Mouse (Mus musculus) MEL (cell line): ENCODE measurements around the gene Rhou. TPM values are rescaled to one million over a fixed set of nuclear protein-coding genes. Genes with fewer than 3 reads are reported as not detected.

Experiments used
- DNase-seq: peaks from one replicate; pipeline ENCODE4 v3.0.0; 2011; ENCODE audit warnings: low read depth, low spot score
- H3K27ac ChIP-seq: 2 replicates; pipeline ENCODE4 v1.5.1; 2012; ENCODE audit warnings: low read depth, mild to moderate bottlenecking, control low read depth, low read length, moderate library complexity; ENCODE audit not compliant: control insufficient read depth
- H3K27me3 ChIP-seq, 2 experiments: fragments of 150-350 bp in 1 of 2; sonication (generic) in 1 of 2; 2 replicates each; pipeline ENCODE4 v1.6.1; 2012; ENCODE audit warnings: low read length in 2 of 2, mild to moderate bottlenecking in 2 of 2, improper control_type of control experiment in 1 of 2, moderate library complexity in 1 of 2; ENCODE audit not compliant: insufficient read depth in 2 of 2, control insufficient read depth in 1 of 2
- H3K36me3 ChIP-seq, 2 experiments: 2 replicates each; pipeline ENCODE4 v1.6.1; 2012 to 2014; ENCODE audit warnings: low read length in 2 of 2, improper control_type of control experiment in 1 of 2, inconsistent platforms in 1 of 2, mild to moderate bottlenecking in 1 of 2; ENCODE audit not compliant: insufficient read depth in 2 of 2, control insufficient read depth in 1 of 2
- H3K4me1 ChIP-seq, 2 experiments: fragments of 150-350 bp in 1 of 2; sonication (generic) in 1 of 2; 2 replicates each; pipeline ENCODE4 v1.6.1; 2012; ENCODE audit warnings: low read length in 2 of 2, improper control_type of control experiment in 1 of 2, mild to moderate bottlenecking in 1 of 2; ENCODE audit not compliant: insufficient read depth in 2 of 2, control insufficient read depth in 1 of 2
- H3K4me3 ChIP-seq, 2 experiments: fragments of 150-350 bp in 1 of 2; sonication (generic) in 1 of 2; 2 replicates each; pipeline ENCODE4 v1.5.1; 2012; ENCODE audit warnings: low read depth in 2 of 2, low read length in 2 of 2, mild to moderate bottlenecking in 2 of 2, moderate library complexity in 2 of 2, control low read depth in 1 of 2, improper control_type of control experiment in 1 of 2; ENCODE audit not compliant: control insufficient read depth in 1 of 2, insufficient read depth in 1 of 2
- H3K79me2 ChIP-seq: 2 replicates; pipeline ENCODE4 v1.6.1; 2012; ENCODE audit warnings: mild to moderate bottlenecking, low read length, moderate library complexity; ENCODE audit not compliant: control insufficient read depth, poor library complexity, insufficient read depth
- H3K9ac ChIP-seq: 2 replicates; pipeline ENCODE4 v1.6.1; 2012; ENCODE audit warnings: low read depth, mild to moderate bottlenecking, control low read depth, low read length, moderate library complexity; ENCODE audit not compliant: control insufficient read depth, poor library complexity, severe bottlenecking
- H3K9me3 ChIP-seq: fragments of 150-350 bp; sonication (generic); replicated peaks from 2 replicates; pipeline ENCODE4 v1.6.1; 2012; ENCODE audit warnings: mild to moderate bottlenecking, low read length, improper control_type of control experiment, moderate library complexity; ENCODE audit not compliant: insufficient read depth
- BHLHE40 ChIP-seq: IDR thresholded peaks from 2 replicates; pipeline ENCODE4 v1.6.1; 2012; ENCODE audit warnings: low read depth, mild to moderate bottlenecking, inconsistent platforms, low read length, improper control_type of control experiment, borderline replicate concordance
- CHD1 ChIP-seq: IDR thresholded peaks from 2 replicates; pipeline ENCODE4 v1.6.1; 2012; ENCODE audit warnings: low read depth, mild to moderate bottlenecking, inconsistent platforms, low read length, improper control_type of control experiment
- CTCF ChIP-seq, 3 experiments: IDR thresholded peaks in 2 of 3; conservative IDR thresholded peaks in 1 of 3; 2 replicates each; pipeline ENCODE4 v1.5.1; 2011 to 2012; ENCODE audit warnings: low read length in 3 of 3, low read depth in 2 of 3, mild to moderate bottlenecking in 2 of 3, improper control_type of control experiment in 1 of 3, inconsistent platforms in 1 of 3, mixed read lengths in 1 of 3, moderate library complexity in 1 of 3; ENCODE audit not compliant: control insufficient read depth in 1 of 3, insufficient read depth in 1 of 3, poor library complexity in 1 of 3, severe bottlenecking in 1 of 3
- GATA1 ChIP-seq: IDR thresholded peaks from 2 replicates; pipeline ENCODE4 v1.6.1; 2011; ENCODE audit warnings: low read depth, low read length, improper control_type of control experiment
- MAX ChIP-seq: IDR thresholded peaks from 2 replicates; pipeline ENCODE4 v1.6.1; 2011; ENCODE audit warnings: low read length, improper control_type of control experiment
- MXI1 ChIP-seq: IDR thresholded peaks from 2 replicates; pipeline ENCODE4 v1.6.1; 2011; ENCODE audit warnings: mild to moderate bottlenecking, low read depth, low read length, improper control_type of control experiment
- MYB ChIP-seq: IDR thresholded peaks from 2 replicates; pipeline ENCODE4 v1.6.1; 2011; ENCODE audit warnings: mild to moderate bottlenecking, low read depth, low read length, improper control_type of control experiment
- RAD21 ChIP-seq: IDR thresholded peaks from 2 replicates; pipeline ENCODE4 v1.6.1; 2011; ENCODE audit warnings: mild to moderate bottlenecking, low read depth, low read length, improper control_type of control experiment
- SMC3 ChIP-seq: IDR thresholded peaks from 2 replicates; pipeline ENCODE4 v1.6.1; 2011; ENCODE audit warnings: low read depth, low read length, improper control_type of control experiment
- TAL1 ChIP-seq: IDR thresholded peaks from 2 replicates; pipeline ENCODE4 v1.6.1; 2012; ENCODE audit warnings: mild to moderate bottlenecking, inconsistent platforms, low read length, moderate library complexity, mixed read lengths
- TBP ChIP-seq: IDR thresholded peaks from 2 replicates; pipeline ENCODE4 v1.8.0; 2011; ENCODE audit warnings: low read depth, low read length, improper control_type of control experiment
- USF2 ChIP-seq, 2 experiments: IDR thresholded peaks; 2 replicates each; pipeline ENCODE4 v1.6.1; 2011 to 2012; ENCODE audit warnings: improper control_type of control experiment in 2 of 2, low read length in 2 of 2, borderline replicate concordance in 1 of 2, inconsistent platforms in 1 of 2, low read depth in 1 of 2, mild to moderate bottlenecking in 1 of 2; ENCODE audit not compliant: insufficient read depth in 1 of 2
- ZC3H11A ChIP-seq: IDR thresholded peaks from 2 replicates; pipeline ENCODE4 v1.6.1; 2012; ENCODE audit warnings: low read depth, mild to moderate bottlenecking, inconsistent platforms, low read length, improper control_type of control experiment
- polyA plus RNA-seq, 2 experiments: library from polyadenylated mRNA; stranded (reverse) in 1 of 2; unstranded in 1 of 2; fragments of >175 nt in 1 of 2; fragments of >200 nt in 1 of 2; gene quantifications; 2 replicates each; pipeline versions ENCODE4 v1.2.1 to v1.2.4; 2012; ENCODE audit warnings: low replicate concordance in 2 of 2, low read depth in 1 of 2; ENCODE audit not compliant: insufficient read length in 2 of 2, insufficient read depth in 1 of 2, missing spikeins in 1 of 2
- total RNA-seq: library from RNA; depleted of rRNA; stranded (reverse); fragments of 300-350 nt; gene quantifications from 2 replicates; pipeline ENCODE4 v1.2.3, GENCODE M21; 2012

Rhou gene
- total and polyA plus RNA-seq, 3 experiments, result not detected

- TF ChIP-seq SMC3 (peak; percentile 34), BHLHE40 (no peak), CTCF (IDR thresholded peaks at IDR 0.05 in 2 of 3, conservative IDR thresholded peaks at IDR 0.05 in 1 of 3; ENCODE audit: control insufficient read depth in 1 of 3, insufficient read depth in 1 of 3, low read depth in 2 of 3, low read length in 3 of 3, poor library complexity in 1 of 3, severe bottlenecking in 1 of 3) (peak; percentile 3 to 50 (median 48); a peak in 4 of 6 replicates), GATA1 (no peak), RAD21 (peak; percentile 13)
- DNase-seq, result peak; percentile 31
- Histone ChIP-seq H3K4me1 (no peaks in the 10 kb centered on the region), H3K79me2 (no peaks in the 10 kb centered on the region), H3K27me3 (no peaks in the 10 kb centered on the region; a peak in 1 of 4 replicates), H3K9ac (no peak overlapping the region), H3K9me3 (no peaks in the 10 kb centered on the region), H3K36me3 (no peaks in the 10 kb centered on the region), H3K4me3 (no peak overlapping the region), H3K27ac (no peak overlapping the region)
Observed at GRCm38 (mm10) chr8:123643330-123644051, 10.2 kb upstream of the Rhou start.

- no peak for DNase-seq
- no peaks in the 10 kb centered on the region for H3K36me3 ChIP-seq
- no peak overlapping the region for H3K9ac ChIP-seq
- TF ChIP-seq TAL1, result no peak
- no peak for TF ChIP-seq MXI1
- TF ChIP-seq USF2 (IDR thresholded peaks at IDR 0.05; ENCODE audit: borderline replicate concordance in 1 of 2, insufficient read depth in 1 of 2, low read depth in 1 of 2, low read length in 2 of 2), result no peak
- no peak for TF ChIP-seq CHD1
- TF ChIP-seq MYB, result no peak
- no peak for TF ChIP-seq GATA1
- TF ChIP-seq TBP, result no peak
- no peak for TF ChIP-seq ZC3H11A
- no peak for TF ChIP-seq MAX
- H3K4me3 ChIP-seq, result no peak overlapping the region
- no peaks in the 10 kb centered on the region; a peak in 1 of 4 replicates for H3K27me3 ChIP-seq
- H3K27ac ChIP-seq, result no peak overlapping the region
- H3K79me2 ChIP-seq, result no peaks in the 10 kb centered on the region
- no peaks in the 10 kb centered on the region for H3K9me3 ChIP-seq
- no peaks in the 10 kb centered on the region for H3K4me1 ChIP-seq
Observed at GRCm38 (mm10) chr8:123645229-123645628, 8.5 kb upstream of the Rhou start.
